Mouse (Mus musculus) lung, adult 2 months (tissue): ENCODE results near the gene Fgf11.

ENCODE experiments used
- CTCF ChIP-seq: fragments of 200-500 bp; IDR thresholded peaks from 2 replicates; pipeline ENCODE4 v1.5.1; 2011; ENCODE audit warnings: mild to moderate bottlenecking, low read length, control low read depth; ENCODE audit not compliant: insufficient read depth
- POLR2A ChIP-seq: fragments of 200-500 bp; IDR thresholded peaks from 2 replicates; pipeline ENCODE4 v1.6.1; 2011; ENCODE audit warnings: low read depth, mild to moderate bottlenecking, control low read depth, low read length, borderline replicate concordance; ENCODE audit errors: extremely low read depth

- TF ChIP-seq POLR2A (no peak), CTCF (no peak)
Observed at GRCm38 (mm10) chr11:69776488-69776887, 25.2 kb downstream of the Fgf11 start.
